Mouse (Mus musculus) erythroblast, embryonic 14.5 days (primary cell): Measurements from ENCODE around the gene Grm8.

Source experiments
- GATA1 ChIP-seq: IDR thresholded peaks from 2 replicates; pipeline ENCODE4 v1.6.1; 2012; ENCODE audit warnings: low read length, inconsistent platforms, mixed read lengths
- TAL1 ChIP-seq: IDR thresholded peaks from 3 replicates; pipeline ENCODE4 v1.6.1; 2012; ENCODE audit warnings: low read length, inconsistent platforms, mixed read lengths

- TF ChIP-seq TAL1 (no peak), GATA1 (no peak)
These were observed 771.2 kb downstream of the Grm8 start for GRCm38 (mm10) chr6:27363775-27364174.
